Mouse (Mus musculus): ENCODE data around the gene Slc15a3. TPM values are rescaled to one million over a fixed set of nuclear protein-coding genes. Genes with fewer than 3 reads are reported as not detected.

Slc15a3 gene
- polyA plus RNA-seq, 1 experiment from 2014 or later, result 0.85 TPM

DNA sequence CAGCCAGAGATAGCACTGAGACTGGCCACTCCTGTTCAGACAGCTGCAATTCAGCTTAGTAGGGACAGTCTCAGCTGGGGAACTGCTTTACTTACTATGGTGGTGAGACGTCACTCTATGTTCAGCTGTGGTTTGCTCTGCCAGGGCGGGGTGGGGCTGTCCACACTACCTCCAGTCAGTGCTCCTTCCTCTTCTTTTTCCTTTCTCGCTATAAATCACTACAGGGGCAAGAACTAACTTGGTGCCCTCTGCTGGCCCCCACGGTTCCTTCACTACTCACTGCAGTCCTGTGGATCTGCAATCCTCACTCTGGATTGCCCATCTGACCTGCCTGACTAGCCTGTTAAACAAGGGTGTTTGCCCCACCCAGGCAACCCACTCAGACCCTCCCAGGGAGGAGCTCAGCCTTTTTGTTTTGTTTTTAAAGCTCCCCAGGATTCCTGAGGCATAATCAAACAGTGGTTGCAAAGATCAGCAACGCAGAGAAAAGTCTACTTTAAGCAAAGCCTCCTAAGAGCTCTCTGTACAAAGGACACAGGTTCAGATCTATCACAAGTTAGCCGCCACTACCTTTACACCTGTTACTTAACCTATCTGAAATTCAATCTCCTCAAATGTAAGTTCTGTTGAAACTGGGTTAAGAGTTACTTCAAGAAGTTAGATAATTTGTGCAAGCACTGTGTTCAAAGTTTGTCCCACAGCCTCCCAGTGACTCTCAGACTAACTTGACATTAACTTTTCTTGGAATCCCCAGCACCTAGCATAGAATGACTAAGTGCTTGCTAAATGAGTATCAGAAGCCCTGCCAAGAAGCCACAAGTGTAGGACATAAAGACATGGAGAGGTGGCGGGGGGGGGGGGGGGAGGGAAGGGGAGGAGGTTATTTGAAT, 40.8 kb downstream of the Slc15a3 start:
- Histone ChIP-seq H3K9me3 (ENCODE audit: low read length) (0 out of 2 replicates have a peak, but pooled peaks cover 2% of the 10 kb centered on the region), H3K36me3 (ENCODE audit: insufficient read depth, low read length) (no peaks in the 10 kb centered on the region), H3K4me1 (ENCODE audit: insufficient read depth, low read length) (peaks cover 28% of the 10 kb centered on the region), H3K9ac (replicated peaks; ENCODE audit: low read length) (peak overlapping the region; percentile 69), H3K27me3 (ENCODE audit: insufficient read depth, low read length) (no peaks in the 10 kb centered on the region), H3K27ac (ENCODE audit: low read length) (0 out of 2 replicates have a peak overlapping the region, but pooled peaks have one; percentile 28), H3K4me2 (replicated peaks; ENCODE audit: low read depth, low read length) (peak overlapping the region; percentile 94), H3K4me3 (ENCODE audit: low read length) (peak overlapping the region; percentile 71)
- WGBS, result 45% methylated on average over 7 of the region's 7 CpGs
- ATAC-seq (ENCODE audit: low FRiP score, low TSS enrichment), result peak; percentile 40

- Histone ChIP-seq H3K36me3 (ENCODE audit: insufficient read depth, low read length) (no peaks in the 10 kb centered on the region), H3K9me3 (ENCODE audit: low read length) (0 out of 2 replicates have a peak, but pooled peaks cover 3% of the 10 kb centered on the region), H3K4me1 (ENCODE audit: insufficient read depth, low read length) (peaks cover 28% of the 10 kb centered on the region), H3K4me2 (replicated peaks; ENCODE audit: low read depth, low read length) (peak overlapping the region; percentile 94), H3K27me3 (ENCODE audit: insufficient read depth, low read length) (no peaks in the 10 kb centered on the region), H3K9ac (replicated peaks; ENCODE audit: low read length) (peak overlapping the region; percentile 69), H3K27ac (ENCODE audit: low read length) (peak overlapping the region; percentile 83; the same call in 1 of the 2 replicates), H3K4me3 (ENCODE audit: low read length) (peak overlapping the region; percentile 71)
- WGBS, result 1% methylated on average over 14 of the region's 14 CpGs
- peak; percentile 81 for ATAC-seq (ENCODE audit: low FRiP score, low TSS enrichment)
These were observed 41.5 kb downstream of the Slc15a3 start for GRCm38 (mm10) chr19:10880975-10881425.

DNA sequence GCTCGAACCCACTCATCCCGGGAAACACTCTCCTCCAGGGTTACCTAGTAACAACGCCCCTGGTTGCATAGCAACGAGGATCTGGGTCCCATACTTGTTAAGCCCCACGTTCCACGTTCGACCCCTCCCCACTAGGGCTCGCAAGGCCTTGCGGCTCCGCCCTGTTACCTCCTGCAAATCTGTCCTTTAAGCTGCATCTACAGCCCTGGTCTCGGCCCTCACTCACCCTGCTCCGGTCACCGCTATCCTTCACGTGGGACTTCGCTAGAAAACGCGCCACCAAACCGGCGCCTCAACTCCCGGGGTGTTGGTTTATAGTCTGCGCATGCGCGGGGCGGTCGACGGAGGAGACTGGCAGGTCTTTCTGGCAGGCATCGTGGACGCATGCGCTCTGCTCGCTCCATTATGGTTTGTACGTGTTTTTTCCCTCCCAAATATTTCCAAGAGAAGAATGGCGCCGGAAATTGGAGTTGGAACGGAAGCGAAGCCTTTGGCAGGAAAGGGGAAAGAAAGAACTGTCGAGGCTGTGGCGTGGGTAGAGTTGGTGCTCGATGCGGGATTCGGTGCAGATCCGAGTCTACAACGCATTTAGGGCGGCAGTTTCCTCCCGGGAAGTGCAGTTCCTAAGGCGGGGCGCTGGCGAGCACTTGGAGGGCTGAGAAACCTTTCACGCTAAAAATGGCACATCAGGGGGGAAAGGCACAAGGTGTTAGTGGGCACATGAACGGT, 42.1 kb downstream of the Slc15a3 start, which contains the start of gene Tmem109:
Gene Tmem109, minus strand, starts transcription at position 576 of the 729 bp plus-strand sequence.
- H3K9me3 ChIP-seq (ENCODE audit: low read length), result 0 out of 2 replicates have a peak, but pooled peaks cover 4% of the 10 kb centered on the region
- H3K36me3 ChIP-seq (ENCODE audit: insufficient read depth, low read length), result no peaks in the 10 kb centered on the region
- H3K27me3 ChIP-seq (ENCODE audit: insufficient read depth, low read length), result no peaks in the 10 kb centered on the region
- peak within 1 kb of the TSS; percentile 69 for H3K9ac ChIP-seq (replicated peaks; ENCODE audit: low read length)
- H3K4me1 ChIP-seq (ENCODE audit: insufficient read depth, low read length), result peaks cover 28% of the 10 kb centered on the region
- H3K4me2 ChIP-seq (replicated peaks; ENCODE audit: low read depth, low read length), result peak within 1 kb of the TSS; percentile 94
- H3K4me3 ChIP-seq (ENCODE audit: low read length), result peak within 1 kb of the TSS; percentile 71
- peak within 1 kb of the TSS; percentile 83 for H3K27ac ChIP-seq (ENCODE audit: low read length)
- ATAC-seq (ENCODE audit: low FRiP score, low TSS enrichment), result peak; percentile 89
- WGBS, result under 1% methylated on average over 49 of the region's 49 CpGs

GRCm38 (mm10) chr19:10892201-10892600, 52.7 kb downstream of the Slc15a3 start:
- Histone ChIP-seq H3K4me3 (ENCODE audit: low read length) (no peak overlapping the region), H3K27ac (ENCODE audit: low read length) (no peak overlapping the region), H3K36me3 (ENCODE audit: insufficient read depth, low read length) (no peaks in the 10 kb centered on the region), H3K4me1 (ENCODE audit: insufficient read depth, low read length) (peaks cover 14% of the 10 kb centered on the region), H3K27me3 (ENCODE audit: insufficient read depth, low read length) (no peaks in the 10 kb centered on the region), H3K4me2 (replicated peaks; ENCODE audit: low read depth, low read length) (no peak overlapping the region), H3K9ac (replicated peaks; ENCODE audit: low read length) (no peak overlapping the region), H3K9me3 (ENCODE audit: low read length) (no peaks in the 10 kb centered on the region)
- WGBS, result 90% methylated on average over 3 of the region's 3 CpGs
- ATAC-seq (ENCODE audit: low FRiP score, low TSS enrichment), result no peak

GRCm38 (mm10) chr19:10895016-10895528, 55.5 kb downstream of the Slc15a3 start, which contains the start of gene Prpf19:
Gene Prpf19, plus strand, starts transcription at chr19:10895231.
- peak within 1 kb of the TSS; percentile 68 for H3K4me2 ChIP-seq (replicated peaks; ENCODE audit: low read depth, low read length)
- WGBS, result under 1% methylated on average over 43 of the region's 43 CpGs

GRCm38 (mm10) chr19:10895708-10896107, 56.2 kb downstream of the Slc15a3 start:
- peak overlapping the region; percentile 81 for H3K4me3 ChIP-seq (ENCODE audit: low read length)
- under 1% methylated on average over 16 of the region's 16 CpGs for WGBS
- H3K4me1 ChIP-seq (ENCODE audit: insufficient read depth, low read length), result peaks cover 14% of the 10 kb centered on the region
- peaks cover 30% of the 10 kb centered on the region for H3K36me3 ChIP-seq (ENCODE audit: insufficient read depth, low read length)
- peak overlapping the region; percentile 91 for H3K27ac ChIP-seq (ENCODE audit: low read length)
- peak overlapping the region; percentile 90 for H3K9ac ChIP-seq (replicated peaks; ENCODE audit: low read length)
- peak overlapping the region; percentile 68 for H3K4me2 ChIP-seq (replicated peaks; ENCODE audit: low read depth, low read length)
- 0 out of 2 replicates have a peak, but pooled peaks have one; percentile 6 for ATAC-seq (ENCODE audit: low FRiP score, low TSS enrichment)
- H3K27me3 ChIP-seq (ENCODE audit: insufficient read depth, low read length), result no peaks in the 10 kb centered on the region
- no peaks in the 10 kb centered on the region for H3K9me3 ChIP-seq (ENCODE audit: low read length)

More at GRCm38 (mm10) chr19:10895016-10895528, 55.5 kb downstream of the Slc15a3 start, which contains the start of gene Prpf19:
- Histone ChIP-seq H3K9me3 (ENCODE audit: low read length) (no peaks in the 10 kb centered on the region), H3K36me3 (ENCODE audit: insufficient read depth, low read length) (peaks cover 24% of the 10 kb centered on the region), H3K27me3 (ENCODE audit: insufficient read depth, low read length) (no peaks in the 10 kb centered on the region), H3K4me3 (ENCODE audit: low read length) (peak within 1 kb of the TSS; percentile 81), H3K27ac (ENCODE audit: low read length) (peak within 1 kb of the TSS; percentile 91), H3K4me1 (ENCODE audit: insufficient read depth, low read length) (peaks cover 14% of the 10 kb centered on the region), H3K9ac (replicated peaks; ENCODE audit: low read length) (peak within 1 kb of the TSS; percentile 90)
- peak; percentile 96 for ATAC-seq (ENCODE audit: low FRiP score, low TSS enrichment)

DNA sequence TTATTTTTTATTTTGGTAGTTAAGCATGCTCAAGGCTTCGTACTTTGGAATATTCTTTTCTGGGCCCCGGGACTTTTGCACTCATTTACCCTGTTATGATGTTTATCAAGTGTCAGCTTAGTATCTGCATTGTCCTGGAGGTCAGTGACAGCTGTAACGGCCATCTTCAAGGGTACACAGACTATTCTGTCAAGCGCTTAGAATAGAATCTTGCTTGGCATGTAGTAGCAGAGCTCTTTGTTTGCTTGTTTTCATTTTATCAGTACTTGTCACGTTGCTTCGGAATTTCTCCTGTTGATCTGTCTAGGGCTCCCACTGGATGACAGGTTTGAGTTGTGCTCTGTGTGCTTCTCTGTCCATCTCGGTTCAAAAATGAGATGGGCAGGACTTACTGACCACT, 57.3 kb downstream of the Slc15a3 start:
- Histone ChIP-seq H3K36me3 (ENCODE audit: insufficient read depth, low read length) (peaks cover 41% of the 10 kb centered on the region), H3K9me3 (ENCODE audit: low read length) (no peaks in the 10 kb centered on the region), H3K4me3 (ENCODE audit: low read length) (peak overlapping the region; percentile 81), H3K27ac (ENCODE audit: low read length) (no peak overlapping the region), H3K4me2 (replicated peaks; ENCODE audit: low read depth, low read length) (peak overlapping the region; percentile 68), H3K27me3 (ENCODE audit: insufficient read depth, low read length) (no peaks in the 10 kb centered on the region), H3K9ac (replicated peaks; ENCODE audit: low read length) (peak overlapping the region; percentile 90), H3K4me1 (ENCODE audit: insufficient read depth, low read length) (peaks cover 14% of the 10 kb centered on the region)
- 81% methylated on average over 7 of the region's 7 CpGs for WGBS
- no peak for ATAC-seq (ENCODE audit: low FRiP score, low TSS enrichment)

DNA sequence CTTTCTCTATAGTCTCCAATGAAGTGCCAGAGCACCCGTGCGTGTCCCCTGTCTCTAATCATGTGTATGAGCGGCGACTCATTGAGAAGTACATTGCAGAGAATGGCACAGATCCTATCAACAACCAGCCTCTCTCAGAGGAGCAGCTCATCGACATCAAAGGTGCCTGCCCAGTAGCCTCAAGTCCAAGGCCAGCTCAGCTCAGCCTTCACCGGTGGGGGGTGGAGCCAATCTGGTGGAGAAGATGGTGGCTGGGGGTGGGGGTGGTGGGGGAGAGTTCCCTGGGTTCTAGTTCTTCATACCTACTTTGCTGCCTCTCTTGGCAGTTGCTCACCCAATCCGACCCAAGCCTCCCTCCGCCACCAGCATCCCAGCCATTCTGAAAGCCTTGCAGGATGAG, 58.0 kb downstream of the Slc15a3 start:
- peaks cover 14% of the 10 kb centered on the region for H3K4me1 ChIP-seq (ENCODE audit: insufficient read depth, low read length)
- H3K9ac ChIP-seq (replicated peaks; ENCODE audit: low read length), result no peak overlapping the region
- no peak overlapping the region for H3K4me3 ChIP-seq (ENCODE audit: low read length)
- H3K9me3 ChIP-seq (ENCODE audit: low read length), result no peaks in the 10 kb centered on the region
- 76% methylated on average over 8 of the region's 8 CpGs for WGBS
- H3K27me3 ChIP-seq (ENCODE audit: insufficient read depth, low read length), result no peaks in the 10 kb centered on the region
- H3K36me3 ChIP-seq (ENCODE audit: insufficient read depth, low read length), result peaks cover 47% of the 10 kb centered on the region
- no peak overlapping the region for H3K4me2 ChIP-seq (replicated peaks; ENCODE audit: low read depth, low read length)
- ATAC-seq (ENCODE audit: low FRiP score, low TSS enrichment), result no peak
- no peak overlapping the region for H3K27ac ChIP-seq (ENCODE audit: low read length)

GRCm38 (mm10) chr19:10900315-10900714, 60.8 kb downstream of the Slc15a3 start:
- no peak overlapping the region for H3K9ac ChIP-seq (replicated peaks; ENCODE audit: low read length)
- ATAC-seq (ENCODE audit: low FRiP score, low TSS enrichment), result no peak
- H3K4me2 ChIP-seq (replicated peaks; ENCODE audit: low read depth, low read length), result no peak overlapping the region
- 77% methylated on average over 6 of the region's 6 CpGs for WGBS
- H3K4me3 ChIP-seq (ENCODE audit: low read length), result no peak overlapping the region
- H3K36me3 ChIP-seq (ENCODE audit: insufficient read depth, low read length), result peaks cover 66% of the 10 kb centered on the region
- H3K27ac ChIP-seq (ENCODE audit: low read length), result no peak overlapping the region
- no peaks in the 10 kb centered on the region for H3K9me3 ChIP-seq (ENCODE audit: low read length)
- H3K4me1 ChIP-seq (ENCODE audit: insufficient read depth, low read length), result peaks cover 24% of the 10 kb centered on the region
- H3K27me3 ChIP-seq (ENCODE audit: insufficient read depth, low read length), result no peaks in the 10 kb centered on the region

Measured in kidney, embryonic 16.5 days (tissue).